Mouse (Mus musculus): ENCODE data around the gene Amph. TPM values are rescaled to one million over a fixed set of nuclear protein-coding genes. Genes with fewer than 3 reads are reported as not detected.
"Not testable (repeated sequence)": the region's sequence is repeated elsewhere in the genome, so short reads cannot be mapped to it uniquely, and the experiment has no call there.

Gene Amph
- total RNA-seq, 2 experiments from 2014 or later = 1.1 TPM

DNA sequence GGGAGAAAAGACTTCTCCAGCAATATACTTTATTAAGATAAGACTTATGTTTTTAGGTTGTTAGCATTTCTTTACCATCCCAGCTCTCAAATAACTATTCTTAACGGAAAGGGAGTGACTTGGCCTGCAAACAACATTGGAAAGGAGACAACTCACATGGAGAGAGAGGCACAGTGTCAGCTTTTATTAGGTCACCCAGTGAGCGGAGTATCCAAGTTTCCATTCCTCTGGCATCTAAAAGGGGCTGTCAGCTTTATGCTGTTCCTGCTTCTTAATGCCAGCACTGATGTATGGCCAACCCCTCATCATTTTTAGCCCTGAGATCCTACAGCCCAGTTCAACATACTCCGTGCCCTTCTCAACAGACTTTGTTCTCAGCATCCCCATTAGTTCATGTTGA lies 74.3 kb downstream of the Amph start:
- DNase-seq = no peak
- intact Hi-C loops (cut with DNase I) = loop anchor here (5.0 kb wide), 1 partner anchor 75 kb away; the partner anchor contains the start of gene Amph

DNA sequence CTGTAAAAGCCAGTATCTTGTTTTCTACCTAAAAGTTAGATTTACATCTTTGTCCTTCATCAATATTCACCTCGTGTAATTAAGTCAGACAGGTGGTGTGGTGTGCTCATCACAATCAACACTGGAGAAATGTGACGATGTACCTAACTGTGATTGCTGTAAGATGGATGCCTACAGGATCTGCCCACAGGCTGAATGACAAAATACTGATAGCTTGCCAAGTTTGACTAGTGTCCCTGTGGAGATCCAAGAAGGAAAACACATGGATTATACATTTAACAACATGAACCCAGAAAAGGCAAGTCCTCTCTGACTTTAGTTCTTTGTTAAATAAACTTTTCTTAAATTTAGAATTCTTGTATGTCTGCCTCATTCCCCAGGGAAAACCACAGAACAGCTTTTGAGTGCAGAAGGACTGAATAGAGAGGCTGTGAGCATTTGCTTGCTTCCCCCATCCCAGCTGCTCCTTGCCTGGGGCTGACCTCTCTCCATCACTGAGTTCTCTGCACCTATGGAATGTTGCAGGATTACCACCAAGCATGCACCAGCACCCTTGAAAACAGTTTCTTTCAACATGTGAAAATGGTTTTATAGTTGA lies 77.2 kb downstream of the Amph start:
- intact Hi-C loops (cut with DNase I) = no loop called here
- DNase-seq = no peak

DNA sequence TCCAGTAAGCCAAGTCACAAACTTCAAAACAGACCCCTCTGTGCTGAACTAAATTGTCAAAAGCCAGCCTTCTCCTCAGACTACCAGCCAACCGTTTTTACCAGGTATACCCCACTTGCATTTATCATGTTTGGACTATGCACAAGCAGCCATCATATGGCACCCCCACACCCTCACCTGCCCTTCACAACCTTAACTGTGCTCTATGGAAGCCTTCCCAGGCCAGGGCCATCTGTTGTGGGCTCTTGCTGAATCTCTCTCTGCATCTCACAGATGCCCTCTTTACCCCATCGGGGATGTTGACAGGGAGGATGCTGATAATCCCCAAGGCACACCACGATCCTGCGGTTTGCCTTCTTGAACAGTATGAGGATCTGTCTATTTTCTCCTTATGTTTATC lies 77.9 kb downstream of the Amph start:
- intact Hi-C loops (cut with DNase I) = no loop called here
- no peak for DNase-seq

DNA sequence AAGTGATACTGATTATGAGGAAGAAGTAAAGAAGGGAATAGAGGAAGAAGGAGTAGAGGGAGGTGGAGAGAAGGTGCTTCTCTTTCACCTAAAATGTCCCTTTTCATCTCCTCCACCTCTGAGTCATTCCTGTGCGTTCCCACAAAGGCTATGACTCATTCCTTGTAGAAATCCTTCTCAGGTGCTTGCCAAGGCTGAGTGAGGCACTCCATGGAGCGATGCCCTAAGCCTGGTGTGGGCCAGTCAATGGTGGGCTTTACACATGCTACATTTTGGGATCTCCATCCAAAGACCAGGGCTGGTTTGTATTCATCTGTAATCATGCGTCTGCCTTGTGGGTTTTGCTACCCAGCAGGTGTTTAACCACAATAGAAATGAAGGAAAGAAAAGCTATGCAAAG lies 78.9 kb downstream of the Amph start:
- intact Hi-C loops (cut with DNase I) = no loop called here
- no peak for DNase-seq

DNA sequence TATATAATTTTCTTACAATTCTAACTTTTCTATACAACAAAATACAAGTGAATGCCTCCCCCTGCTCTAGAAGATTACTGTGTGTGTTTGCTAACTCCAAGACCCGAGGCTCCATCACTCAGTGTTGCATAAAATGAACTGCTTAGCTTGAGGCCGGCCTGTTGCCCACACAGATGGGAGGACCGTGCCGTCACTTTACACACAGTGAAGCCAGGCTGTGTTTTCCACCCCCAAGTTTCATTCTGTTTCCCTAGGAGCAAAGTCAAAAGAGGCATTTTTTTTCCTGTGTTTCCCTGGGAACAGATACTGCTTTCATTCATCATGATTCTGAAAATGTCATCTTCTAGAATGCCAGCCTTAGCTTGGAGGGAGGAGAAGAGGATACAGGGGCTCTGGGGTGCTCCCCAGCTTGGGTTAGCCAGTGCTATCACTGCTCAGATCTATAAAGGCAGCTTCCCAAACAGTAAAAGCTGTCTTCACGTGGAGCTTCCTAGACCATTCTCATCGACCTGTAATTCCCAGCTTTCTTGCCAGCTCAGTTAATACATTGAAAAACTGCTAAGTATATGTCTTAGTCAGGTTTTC lies 79.9 kb downstream of the Amph start:
- DNase-seq = no peak
- intact Hi-C loops (cut with DNase I) = no loop called here

DNA sequence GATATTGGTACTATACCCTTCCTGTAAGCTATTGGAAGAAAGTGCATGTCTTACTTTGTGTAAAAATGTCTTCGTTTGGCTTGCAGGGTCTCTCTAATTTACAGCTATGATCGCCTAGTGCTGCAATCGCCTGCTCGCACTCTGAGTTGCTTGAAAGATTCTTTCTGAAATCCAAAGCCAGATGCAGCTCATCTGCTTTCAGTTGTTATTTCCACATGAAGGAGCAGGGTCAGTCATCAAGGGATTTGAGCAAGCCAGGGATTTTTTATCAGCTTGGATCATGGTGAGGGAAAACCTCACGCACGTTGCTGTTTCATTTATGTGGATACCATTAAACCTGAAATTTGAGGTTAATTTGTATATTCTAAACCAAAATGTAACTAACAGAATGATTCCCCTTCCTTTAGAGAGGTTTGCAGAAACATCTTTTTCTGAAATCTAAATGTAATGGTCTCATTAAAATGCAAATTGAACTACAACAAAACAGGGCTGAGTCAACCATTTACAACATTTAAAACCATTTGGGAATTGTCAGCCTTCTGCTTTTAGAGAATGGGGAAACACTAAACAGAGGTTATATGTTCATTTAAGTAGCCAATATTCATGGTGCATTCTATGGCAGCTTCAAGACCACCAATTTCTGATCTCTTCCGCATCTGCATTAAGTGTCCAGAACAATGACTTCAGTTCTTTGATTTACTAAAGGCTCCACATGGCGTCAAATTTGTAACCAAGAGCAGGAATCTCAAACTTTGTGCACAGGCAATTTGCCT lies 84.1 kb downstream of the Amph start:
- no peak for DNase-seq
- intact Hi-C loops (cut with DNase I) = no loop called here

DNA sequence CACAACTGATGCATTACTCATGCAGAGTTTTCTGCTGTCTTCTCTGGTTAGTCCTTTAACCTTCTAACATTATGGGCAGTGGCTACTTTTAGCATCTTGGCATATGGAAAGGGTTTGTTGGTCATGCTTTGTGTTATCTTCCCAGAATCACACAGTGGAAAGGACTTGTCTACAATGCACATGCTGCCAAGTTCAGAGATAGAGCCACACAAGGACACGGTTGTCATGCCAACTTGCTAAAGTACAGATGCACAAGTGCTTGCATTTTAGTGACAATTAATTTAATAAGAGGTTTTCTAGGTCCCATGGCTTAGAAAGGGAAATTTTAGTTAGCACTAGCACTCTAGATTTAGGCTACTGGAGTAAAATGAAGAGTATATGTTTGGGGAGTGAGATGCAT lies 104.1 kb downstream of the Amph start:
- intact Hi-C loops (cut with DNase I) = no loop called here

DNA sequence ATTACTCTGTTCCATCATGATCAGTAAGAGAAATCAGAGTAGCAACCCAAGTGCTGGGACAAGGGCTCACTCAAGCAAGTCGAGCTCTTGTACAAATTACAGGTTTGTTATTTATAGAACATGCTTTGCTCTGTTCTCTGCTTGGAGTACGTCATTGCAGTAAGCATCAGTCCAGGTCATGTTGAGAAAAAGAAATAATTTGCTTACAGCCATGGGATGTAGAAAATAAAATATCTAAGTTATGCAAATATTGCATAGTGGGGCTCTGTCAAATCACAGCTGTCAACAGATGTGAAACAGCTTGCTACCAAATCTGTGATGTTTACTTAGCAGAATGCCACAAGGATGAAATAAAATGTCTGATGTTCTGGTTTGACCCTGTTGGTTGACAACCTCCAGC lies 106.5 kb downstream of the Amph start:
- intact Hi-C loops (cut with DNase I) = no loop called here

More for the DNA sequence above, 104.1 kb downstream of the Amph start:
- DNase-seq = no peak

DNA sequence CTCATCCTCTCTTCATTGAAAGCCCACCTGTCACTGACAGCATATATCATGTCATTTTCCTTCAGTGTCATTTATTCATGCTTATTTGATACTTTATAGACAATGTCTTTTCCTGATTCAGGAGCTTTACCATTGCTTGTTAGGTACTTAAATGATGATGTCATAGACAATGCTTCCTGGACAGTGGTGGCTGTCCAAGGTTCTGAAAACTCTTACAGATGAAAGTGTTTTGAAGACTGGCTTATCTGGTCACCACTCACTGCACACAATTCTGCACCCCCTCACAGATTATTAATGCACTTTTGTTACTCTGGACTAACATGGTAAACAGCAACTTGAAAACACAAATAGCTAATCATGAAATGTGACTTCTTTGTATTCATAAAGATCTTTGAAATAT lies 124.3 kb downstream of the Amph start:
- intact Hi-C loops (cut with DNase I) = no loop called here
- no peak for DNase-seq

More for the DNA sequence above, 106.5 kb downstream of the Amph start:
- no peak for DNase-seq

DNA sequence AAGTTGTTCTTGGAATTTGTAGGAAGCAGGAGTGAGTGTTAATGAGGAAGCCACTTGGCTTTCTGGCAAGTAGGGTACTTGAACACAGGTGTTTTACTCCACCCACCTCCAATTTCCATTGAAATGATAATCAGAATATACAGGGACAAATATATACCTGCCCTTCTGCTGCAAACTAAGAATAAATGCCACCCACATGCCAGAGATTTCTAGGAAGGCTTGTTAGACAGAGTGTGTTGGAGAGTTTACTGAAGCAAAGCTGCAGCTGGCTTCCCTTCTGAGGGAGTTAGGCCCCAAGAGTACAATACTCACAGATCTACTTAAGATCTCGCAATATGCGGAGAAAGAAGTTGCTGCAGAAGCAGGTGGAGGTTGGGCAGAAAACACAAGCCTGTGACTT lies 129.4 kb downstream of the Amph start:
- intact Hi-C loops (cut with DNase I) = no loop called here

DNA sequence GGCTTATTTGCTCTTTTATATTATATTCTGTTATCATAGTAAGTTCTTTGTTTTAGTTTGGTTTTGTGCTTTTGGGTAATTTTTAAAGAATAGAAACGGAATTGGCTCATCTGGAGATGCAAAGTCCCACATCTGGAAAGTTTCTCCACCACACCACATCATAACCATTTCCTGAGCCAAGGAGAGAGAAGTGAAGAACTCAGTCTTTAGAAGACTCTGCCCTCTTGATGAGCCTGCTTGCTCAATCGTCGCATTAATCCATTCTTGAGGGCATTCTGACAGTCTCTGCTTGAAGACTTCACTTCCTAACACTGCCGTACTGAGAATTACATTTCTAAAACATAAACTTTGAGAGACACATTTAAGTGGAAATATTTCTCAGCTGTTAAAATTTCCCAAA lies 133.9 kb downstream of the Amph start:
- intact Hi-C loops (cut with DNase I) = no loop called here
- DNase-seq = no peak

More for the DNA sequence above, 129.4 kb downstream of the Amph start:
- DNase-seq = no peak

DNA sequence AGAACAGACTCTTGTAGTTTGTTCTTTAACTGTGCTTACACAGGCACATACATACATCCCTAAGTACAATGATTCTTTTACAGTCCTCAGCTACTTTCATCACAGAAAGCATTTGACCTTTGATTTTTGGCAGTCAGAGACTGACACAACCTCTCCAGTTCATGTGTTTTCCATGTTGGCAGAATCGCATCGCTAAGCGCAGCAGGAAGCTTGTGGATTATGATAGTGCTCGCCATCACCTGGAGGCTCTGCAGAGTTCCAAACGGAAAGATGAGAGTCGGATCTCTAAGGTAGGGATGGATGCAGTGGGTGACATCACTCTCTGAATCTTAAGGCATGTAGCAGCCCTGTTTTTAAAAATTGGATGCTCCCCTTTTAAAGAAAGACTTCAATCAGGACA lies 146.6 kb downstream of the Amph start:
- intact Hi-C loops (cut with DNase I) = no loop called here
- no peak for DNase-seq

DNA sequence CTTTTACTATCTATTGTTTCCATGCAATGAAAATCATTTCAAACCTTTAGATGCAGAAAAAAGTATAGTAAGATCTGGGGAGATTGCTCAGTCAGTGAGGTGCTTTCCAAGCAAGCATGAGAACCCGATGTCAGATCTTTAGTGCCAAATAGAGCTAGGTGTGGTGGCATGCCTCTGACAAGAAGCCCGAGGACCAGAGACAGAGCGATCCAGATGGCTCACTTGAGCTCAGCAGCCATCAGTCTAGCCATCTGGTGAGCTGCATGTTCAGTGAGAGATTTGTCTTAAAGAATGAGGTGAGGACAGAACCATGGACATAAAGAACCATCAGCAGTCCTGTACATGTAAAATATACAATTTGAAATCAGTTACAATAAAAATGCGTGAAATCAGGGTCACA lies 149.1 kb downstream of the Amph start:
- DNase-seq = no peak
- intact Hi-C loops (cut with DNase I) = no loop called here

DNA sequence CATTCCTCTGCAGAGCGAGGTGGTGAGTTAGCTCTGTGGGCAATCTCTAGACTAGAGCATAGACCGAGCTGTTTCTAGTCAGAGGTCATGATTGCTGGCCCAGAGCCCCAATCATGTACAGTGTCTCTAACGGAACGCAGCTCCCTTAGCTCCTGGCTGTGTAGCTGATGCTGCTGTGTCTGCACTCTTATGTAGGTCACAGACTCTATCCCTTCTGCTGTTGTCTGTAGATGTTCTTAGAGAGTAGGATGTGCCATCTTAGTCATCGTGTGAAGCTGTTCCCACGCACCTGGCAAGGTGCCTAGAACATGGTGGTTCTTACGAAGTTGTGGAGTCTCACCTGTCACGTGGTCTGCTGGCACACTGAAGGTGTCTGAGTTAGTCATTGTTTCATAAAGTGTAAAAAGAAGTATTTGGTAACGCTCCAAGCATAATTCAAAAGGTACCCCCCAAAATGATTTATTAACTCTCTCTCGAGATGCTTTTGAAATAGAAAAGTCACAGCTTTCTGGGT lies 153.9 kb downstream of the Amph start:
- DNase-seq = no peak
- intact Hi-C loops (cut with DNase I) = no loop called here

DNA sequence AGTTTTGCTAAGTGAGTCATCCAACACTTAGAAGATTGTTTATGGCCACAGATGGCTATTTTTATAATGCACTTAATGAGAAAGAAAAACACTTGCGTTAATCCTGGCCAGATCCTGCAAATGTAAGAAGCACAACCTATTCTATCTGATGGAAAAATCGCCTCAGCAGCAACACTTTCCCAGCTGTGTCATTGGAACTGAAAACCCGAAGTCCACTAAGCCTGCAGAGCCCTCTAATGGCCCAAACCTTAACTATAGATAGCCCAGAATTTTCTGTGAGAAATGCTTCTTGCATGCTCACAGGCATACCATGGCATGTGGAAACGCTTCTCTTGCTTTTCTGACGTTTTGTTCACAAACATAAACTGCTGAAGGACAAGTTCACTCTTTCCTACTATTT lies 158.4 kb downstream of the Amph start:
- intact Hi-C loops (cut with DNase I) = loop anchor here (1.0 kb wide), 1 partner anchor 238 kb away; no protein-coding TSS in a partner anchor
- DNase-seq = no peak

DNA sequence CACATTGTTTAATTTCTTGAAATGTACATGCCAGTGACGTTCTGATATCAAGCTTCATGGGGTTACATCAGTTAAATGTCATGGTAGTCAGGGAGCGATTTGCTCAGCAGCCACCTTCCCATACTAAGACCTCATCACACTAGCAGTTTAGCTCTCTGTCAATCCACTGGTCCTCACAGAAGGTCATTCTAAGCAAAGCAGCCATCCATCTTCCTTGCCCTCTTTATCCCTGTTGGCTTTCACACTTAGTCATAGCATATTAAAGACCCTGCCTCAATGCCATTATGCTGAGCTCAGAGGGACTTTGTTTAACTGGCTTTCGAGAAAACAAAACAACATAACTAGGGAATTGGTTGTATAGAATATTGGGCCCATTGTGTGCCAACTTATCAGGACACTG lies 161.3 kb downstream of the Amph start:
- intact Hi-C loops (cut with DNase I) = no loop called here
- no peak for DNase-seq

DNA sequence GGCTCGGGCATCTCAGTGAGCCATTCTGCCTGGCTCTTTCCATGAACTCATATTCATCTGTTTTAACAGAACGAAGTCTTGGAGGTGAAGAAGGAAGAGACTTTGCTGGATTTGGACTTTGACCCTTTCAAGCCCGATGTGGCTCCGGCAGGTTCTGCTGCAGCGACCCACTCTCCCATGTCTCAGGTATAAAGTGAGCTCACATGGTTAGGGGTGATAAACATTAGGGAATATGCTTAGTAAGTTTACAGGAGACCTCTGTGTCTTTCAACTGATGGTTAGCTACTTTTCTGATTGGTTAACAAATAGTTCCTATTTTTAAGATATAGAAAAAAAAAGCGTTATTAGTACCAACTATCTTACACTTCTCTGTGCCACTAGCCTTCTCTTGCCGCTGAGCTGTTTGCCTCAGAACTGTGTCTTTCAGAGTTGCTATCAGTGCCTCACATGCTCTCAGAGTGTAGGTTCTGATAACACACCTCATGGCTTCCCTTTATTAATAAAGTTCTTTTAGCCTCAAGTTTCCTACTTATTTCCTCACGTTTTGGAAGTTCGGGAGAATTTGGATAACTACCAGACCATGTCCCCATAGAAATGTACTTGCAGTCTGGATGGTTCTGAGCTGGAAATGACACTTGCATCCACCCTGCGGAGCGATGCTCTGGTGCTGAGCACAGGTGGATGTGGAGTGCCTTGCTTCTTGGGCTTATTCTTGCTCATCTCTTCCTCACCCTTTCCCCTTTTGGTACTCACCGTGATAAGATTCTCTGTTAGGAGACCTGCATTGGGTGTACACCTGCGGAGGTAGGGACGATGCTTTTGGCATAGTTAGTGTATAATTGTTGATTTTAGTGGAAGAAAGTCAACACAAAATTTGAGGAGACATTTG lies 165.3 kb downstream of the Amph start:
- DNase-seq = no peak
- intact Hi-C loops (cut with DNase I) = no loop called here

DNA sequence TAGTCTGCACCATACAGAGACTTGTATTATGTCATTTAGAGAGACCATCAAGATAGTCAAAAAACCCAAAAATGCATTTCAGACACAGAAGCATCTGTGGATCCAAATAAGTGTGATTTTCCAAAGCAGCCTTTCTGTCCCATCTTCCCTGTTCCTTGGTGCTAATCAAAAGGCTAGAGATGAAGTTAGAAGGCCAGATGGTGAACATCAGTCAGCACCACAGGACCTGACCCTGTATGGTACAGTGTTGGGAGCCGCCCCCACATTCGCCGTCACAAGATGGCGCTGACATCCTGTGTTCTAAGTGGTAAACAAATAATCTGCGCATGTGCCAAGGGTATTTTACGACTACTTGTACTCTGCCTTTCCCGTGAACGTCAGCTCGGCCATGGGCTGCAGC lies 166.8 kb downstream of the Amph start:
- DNase-seq; intact Hi-C loops (cut with DNase I): not testable (repeated sequence)

DNA sequence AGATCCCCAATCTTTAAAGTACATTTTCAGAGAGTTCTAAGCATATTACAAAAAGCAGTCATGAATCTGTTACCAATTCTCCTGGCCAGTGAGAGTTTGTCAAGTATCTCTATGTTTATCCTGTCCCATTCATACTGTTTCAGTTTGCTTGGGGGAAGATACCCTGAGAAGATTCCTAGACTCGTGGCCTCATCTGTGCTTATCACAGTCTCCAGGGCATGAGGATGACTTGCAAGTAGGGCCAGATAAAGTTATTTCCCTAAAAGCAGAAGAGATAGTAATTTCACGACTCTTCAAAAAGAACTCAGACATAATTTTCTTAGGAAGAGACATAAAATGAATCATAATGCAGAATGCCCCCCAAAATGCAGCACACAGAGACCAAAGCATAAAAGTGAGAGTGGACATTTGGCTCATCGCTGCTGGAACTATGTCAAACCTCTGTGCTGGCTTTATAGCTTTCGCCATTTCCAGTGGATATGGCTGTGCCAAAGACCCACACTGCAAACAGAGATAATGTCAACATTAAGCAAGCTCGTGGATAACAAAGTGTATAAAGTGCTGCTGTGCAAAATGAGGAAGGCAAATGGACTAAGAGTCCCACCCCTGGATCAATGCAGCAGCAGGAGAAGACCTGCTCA lies 179.0 kb downstream of the Amph start:
- intact Hi-C loops (cut with DNase I) = no loop called here
- no peak for DNase-seq

DNA sequence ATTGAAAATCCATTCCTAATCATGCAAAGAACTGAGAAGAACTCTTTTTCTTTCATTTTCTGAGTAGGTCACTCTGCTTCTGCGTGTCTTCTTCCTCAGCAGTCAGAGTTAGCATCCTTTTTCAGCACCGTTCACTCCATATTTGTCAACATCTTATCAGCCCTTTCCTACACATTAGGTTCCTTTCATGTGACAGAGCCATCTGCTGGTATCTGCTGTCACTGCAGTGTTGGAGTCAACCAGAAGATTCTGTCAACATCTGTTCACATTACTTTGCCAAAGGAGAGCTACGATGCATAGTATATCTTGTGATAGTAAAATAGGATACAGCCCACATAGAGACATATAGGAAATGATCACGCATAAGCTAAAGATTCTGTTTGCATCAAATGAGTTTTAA lies 185.8 kb downstream of the Amph start:
- peak in 1 of 2 experiments; percentile 6 for DNase-seq
- intact Hi-C loops (cut with DNase I) = loop anchor here (2.0 kb wide), 1 partner anchor 265 kb away; no protein-coding TSS in a partner anchor

Measured in heart, postnatal 36 days (tissue).